Mouse (Mus musculus) erythroblast, embryonic 14.5 days (primary cell): ENCODE data around the gene Cbr1.

Experiments
- GATA1 ChIP-seq: IDR thresholded peaks from 2 replicates; pipeline ENCODE4 v1.6.1; 2012; ENCODE audit warnings: low read length, inconsistent platforms, mixed read lengths
- TAL1 ChIP-seq: IDR thresholded peaks from 3 replicates; pipeline ENCODE4 v1.6.1; 2012; ENCODE audit warnings: low read length, inconsistent platforms, mixed read lengths

DNA sequence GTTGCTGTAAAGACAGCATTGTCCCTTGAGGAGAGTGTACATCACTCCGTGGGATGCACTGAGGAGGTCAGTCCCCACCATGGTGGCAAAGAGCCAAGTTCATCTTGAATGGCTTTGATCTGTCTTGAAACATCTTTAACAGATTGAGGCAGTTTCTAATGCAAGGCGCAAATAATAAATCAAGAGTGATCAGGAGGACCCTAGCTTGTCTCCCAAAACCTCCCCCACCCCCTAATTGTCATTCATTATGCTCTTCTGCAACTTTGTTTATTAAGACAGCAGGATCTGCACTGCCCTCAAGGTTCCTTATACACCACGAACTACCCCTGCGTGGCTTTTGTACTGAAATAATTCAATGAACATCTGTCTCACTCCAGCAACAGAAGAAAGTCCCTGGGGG is at the start of gene Cbr1:
- TF ChIP-seq GATA1 (no peak), TAL1 (no peak)
